Mouse (Mus musculus) layer of hippocampus, adult 9-11 months (tissue): ENCODE data around the gene Ar.

Experiments used
- DNase-seq: peaks from one replicate; pipeline ENCODE4 v3.0.0; 2022

The Ar gene

DNA sequence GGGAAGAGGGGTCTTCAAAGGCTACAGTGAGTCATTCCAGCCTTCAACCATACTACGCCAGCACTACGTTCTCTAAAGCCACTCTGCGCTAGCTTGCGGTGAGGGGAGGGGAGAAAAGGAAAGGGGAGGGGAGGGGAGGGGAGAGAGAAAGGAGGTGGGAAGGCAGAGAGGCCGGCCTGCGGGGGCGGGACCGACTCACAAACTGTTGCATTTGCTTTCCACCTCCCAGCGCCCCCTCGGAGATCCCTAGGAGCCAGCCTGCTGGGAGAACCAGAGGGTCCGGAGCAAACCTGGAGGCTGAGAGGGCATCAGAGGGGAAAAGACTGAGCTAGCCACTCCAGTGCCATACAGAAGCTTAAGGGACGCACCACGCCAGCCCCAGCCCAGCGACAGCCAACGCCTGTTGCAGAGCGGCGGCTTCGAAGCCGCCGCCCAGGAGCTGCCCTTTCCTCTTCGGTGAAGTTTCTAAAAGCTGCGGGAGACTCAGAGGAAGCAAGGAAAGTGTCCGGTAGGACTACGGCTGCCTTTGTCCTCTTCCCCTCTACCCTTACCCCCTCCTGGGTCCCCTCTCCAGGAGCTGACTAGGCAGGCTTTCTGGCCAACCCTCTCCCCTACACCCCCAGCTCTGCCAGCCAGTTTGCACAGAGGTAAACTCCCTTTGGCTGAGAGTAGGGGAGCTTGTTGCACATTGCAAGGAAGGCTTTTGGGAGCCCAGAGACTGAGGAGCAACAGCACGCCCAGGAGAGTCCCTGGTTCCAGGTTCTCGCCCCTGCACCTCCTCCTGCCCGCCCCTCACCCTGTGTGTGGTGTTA lies at the start of gene Ar:
TSS of gene Ar (plus strand) at position 239 of the 812 bp plus-strand sequence.
- DNase-seq = no peak

- no peak for DNase-seq
Measured at GRCm38 (mm10) chrX:98149724-98150392, 1.3 kb downstream of the Ar start.

DNA sequence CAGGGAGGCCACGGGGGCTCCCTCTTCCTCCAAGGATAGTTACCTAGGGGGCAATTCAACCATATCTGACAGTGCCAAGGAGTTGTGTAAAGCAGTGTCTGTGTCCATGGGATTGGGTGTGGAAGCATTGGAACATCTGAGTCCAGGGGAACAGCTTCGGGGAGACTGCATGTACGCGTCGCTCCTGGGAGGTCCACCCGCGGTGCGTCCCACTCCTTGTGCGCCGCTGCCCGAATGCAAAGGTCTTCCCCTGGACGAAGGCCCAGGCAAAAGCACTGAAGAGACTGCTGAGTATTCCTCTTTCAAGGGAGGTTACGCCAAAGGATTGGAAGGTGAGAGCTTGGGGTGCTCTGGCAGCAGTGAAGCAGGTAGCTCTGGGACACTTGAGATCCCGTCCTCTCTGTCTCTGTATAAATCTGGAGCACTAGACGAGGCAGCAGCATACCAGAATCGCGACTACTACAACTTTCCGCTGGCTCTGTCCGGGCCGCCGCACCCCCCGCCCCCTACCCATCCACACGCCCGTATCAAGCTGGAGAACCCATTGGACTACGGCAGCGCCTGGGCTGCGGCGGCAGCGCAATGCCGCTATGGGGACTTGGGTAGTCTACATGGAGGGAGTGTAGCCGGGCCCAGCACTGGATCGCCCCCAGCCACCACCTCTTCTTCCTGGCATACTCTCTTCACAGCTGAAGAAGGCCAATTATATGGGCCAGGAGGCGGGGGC lies 2.0 kb downstream of the Ar start:
- DNase-seq = no peak

DNA sequence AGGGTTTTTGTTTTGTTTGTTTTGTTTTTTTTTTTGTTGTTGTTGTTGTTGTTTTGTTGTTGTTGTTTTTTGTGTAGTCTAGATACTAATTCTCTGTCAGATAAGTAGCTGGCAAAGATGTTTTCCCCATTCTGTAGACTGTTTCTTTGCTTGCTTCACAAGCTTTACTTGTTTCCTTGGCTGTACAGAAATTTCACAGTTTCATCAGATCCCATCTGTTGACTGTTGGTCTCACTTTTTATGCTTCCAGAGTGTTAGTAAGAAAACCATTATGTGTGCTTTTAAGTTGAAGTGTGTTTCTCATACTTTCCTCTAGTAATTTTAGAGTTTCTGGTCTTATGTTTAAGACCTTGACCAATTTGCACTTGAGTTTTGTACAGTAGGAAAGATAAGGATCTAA lies 41.2 kb downstream of the Ar start:
- no peak for DNase-seq

- no peak for DNase-seq
Measured at GRCm38 (mm10) chrX:98205766-98206165, 57.2 kb downstream of the Ar start.

DNA sequence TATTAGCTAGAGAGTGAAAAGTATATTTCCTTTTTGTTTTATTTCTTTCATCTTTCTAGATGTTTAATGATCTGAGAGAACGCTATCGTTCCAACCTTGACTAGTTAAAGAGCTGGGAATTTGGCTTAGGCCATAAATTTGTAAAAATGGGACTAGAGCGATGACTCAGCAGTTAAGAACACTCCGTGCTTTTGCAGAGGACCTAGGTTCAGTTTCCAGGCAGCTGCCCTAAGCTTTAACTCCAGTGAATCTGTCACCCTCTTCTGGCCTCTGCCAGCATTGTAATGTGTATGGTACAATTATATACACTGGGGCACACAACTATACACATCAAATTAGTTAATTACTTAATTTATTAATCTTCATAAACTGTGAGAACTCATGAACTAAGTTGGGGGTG lies 58.6 kb downstream of the Ar start:
- DNase-seq = no peak

DNA sequence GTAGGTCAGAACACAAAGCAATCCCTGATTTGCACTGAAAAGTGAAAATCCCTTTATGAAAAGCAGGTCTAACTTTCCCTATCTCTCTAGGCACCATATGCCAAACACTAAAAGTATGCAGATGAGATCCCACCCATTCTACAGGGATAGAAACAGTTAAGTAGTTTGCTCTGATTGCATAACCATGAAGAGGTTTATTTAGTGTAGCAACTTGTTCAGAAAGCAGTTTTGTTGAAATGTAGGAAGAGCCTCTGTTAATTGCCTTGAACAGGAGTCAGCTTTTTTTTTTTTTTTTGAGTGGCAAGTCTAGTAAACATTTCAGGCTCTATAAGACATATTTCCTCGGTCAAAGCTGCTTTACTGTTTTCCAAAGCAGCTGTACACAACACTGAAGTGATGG lies 67.5 kb downstream of the Ar start:
- DNase-seq = no peak

GRCm38 (mm10) chrX:98239011-98239410 lies 90.4 kb downstream of the Ar start:
- no peak for DNase-seq

GRCm38 (mm10) chrX:98245108-98245507 lies 96.5 kb downstream of the Ar start:
- DNase-seq = peak; percentile 29

- DNase-seq = no peak
Measured at GRCm38 (mm10) chrX:98248363-98248762, 99.8 kb downstream of the Ar start.

GRCm38 (mm10) chrX:98259620-98260019 lies 111.1 kb downstream of the Ar start:
- DNase-seq = no peak

- DNase-seq = no peak
Measured at GRCm38 (mm10) chrX:98265755-98266154, 117.2 kb downstream of the Ar start.

GRCm38 (mm10) chrX:98271361-98271760 lies 122.8 kb downstream of the Ar start:
- DNase-seq = no peak

GRCm38 (mm10) chrX:98291763-98292162 lies 143.2 kb downstream of the Ar start:
- no peak for DNase-seq

- no peak for DNase-seq
Measured at GRCm38 (mm10) chrX:98300685-98301084, 152.1 kb downstream of the Ar start.

- DNase-seq = no peak
Measured at GRCm38 (mm10) chrX:98301924-98302323, 153.4 kb downstream of the Ar start.

- DNase-seq = no peak
Measured at GRCm38 (mm10) chrX:98315961-98316360, 167.4 kb downstream of the Ar start.

GRCm38 (mm10) chrX:98317483-98317882 lies 168.9 kb downstream of the Ar start:
- DNase-seq = no peak

- DNase-seq = no peak
Measured at GRCm38 (mm10) chrX:98323105-98323504, 174.5 kb downstream of the Ar start.

- DNase-seq = no peak
Measured at GRCm38 (mm10) chrX:98347481-98347880, 198.9 kb downstream of the Ar start.

- DNase-seq = no peak
Measured at GRCm38 (mm10) chrX:98348036-98348435, 199.5 kb downstream of the Ar start.
